ENCODE assay signal across 12 mouse cellular contexts in genomic region chr6:28781696-28782095, GRCm38 (mm10). TPM values are rescaled to one million over a fixed set of nuclear protein-coding genes. Genes with fewer than 3 reads are reported as not detected.
DNase-seq lines count a peak whose midpoint lies in the region; ATAC-seq and TF ChIP-seq lines count a peak whose summit lies in the region.
"Had no signal": no experiment of that assay in that cellular context is flagged by ENCODE, and none has a peak within 500 bp of the region (broad histone marks: within the 10 kb centered on the region; RNA-seq: fewer than 3 reads in every experiment).

No protein-coding gene starts in this region.

- TF ChIP-seq CTCF in hindbrain, postnatal 0 days (IDR thresholded peaks at IDR 0.05; ENCODE audit: low read depth): no peak

- H3K9me3 ChIP-seq in hindbrain, embryonic 11.5 days (ENCODE audit: control insufficient read depth, low read length): no peaks in the 10 kb centered on the region
- H3K9me3 ChIP-seq in hindbrain, postnatal 0 days (ENCODE audit: low read length): no peaks in the 10 kb centered on the region
- no peaks in the 10 kb centered on the region for H3K9me3 ChIP-seq in lung, embryonic 16.5 days (ENCODE audit: control insufficient read depth, low read length)
- H3K9me3 ChIP-seq in intestine, embryonic 16.5 days (ENCODE audit: control insufficient read depth, low read length): no peaks in the 10 kb centered on the region
- H3K9me3 ChIP-seq: limb, embryonic 13.5 days had no signal

- no peak overlapping the region for H3K4me3 ChIP-seq in hindbrain, embryonic 11.5 days (ENCODE audit: low read depth, low read length)
- H3K4me3 ChIP-seq in hindbrain, postnatal 0 days (ENCODE audit: low read length): no peak overlapping the region
- H3K4me3 ChIP-seq in lung, embryonic 16.5 days (ENCODE audit: low read length): no peak overlapping the region
- H3K4me3 ChIP-seq in intestine, embryonic 16.5 days (ENCODE audit: low read length): no peak overlapping the region
- H3K4me3 ChIP-seq: limb, embryonic 13.5 days had no signal

- no peak overlapping the region for H3K4me2 ChIP-seq in hindbrain, embryonic 11.5 days (replicated peaks; ENCODE audit: low read depth, low read length)
- H3K4me2 ChIP-seq in hindbrain, postnatal 0 days (ENCODE audit: low read depth, low read length): no peak overlapping the region
- H3K4me2 ChIP-seq in lung, embryonic 16.5 days (ENCODE audit: low read depth, low read length): no peak overlapping the region
- no peak overlapping the region for H3K4me2 ChIP-seq in intestine, embryonic 16.5 days (ENCODE audit: low read depth, low read length)
- H3K4me2 ChIP-seq: limb, embryonic 13.5 days had no signal

- no peak for ATAC-seq in hindbrain, embryonic 11.5 days (ENCODE audit: low FRiP score)
- ATAC-seq in hindbrain, postnatal 0 days: no peak
- ATAC-seq in lung, embryonic 16.5 days (ENCODE audit: low read depth): peak; percentile 78
- ATAC-seq in intestine, embryonic 16.5 days: peak; percentile 65

- 81% methylated on average over 3 of the region's 3 CpGs for WGBS in hindbrain, embryonic 11.5 days
- 43% methylated on average over 3 of the region's 3 CpGs for WGBS in hindbrain, postnatal 0 days
- WGBS in lung, embryonic 16.5 days: 46% methylated on average over 3 of the region's 3 CpGs
- WGBS in intestine, embryonic 16.5 days: 38% methylated on average over 3 of the region's 3 CpGs

- no peaks in the 10 kb centered on the region for H3K36me3 ChIP-seq in hindbrain, embryonic 11.5 days (ENCODE audit: control insufficient read depth, insufficient read depth, low read length)
- H3K36me3 ChIP-seq in hindbrain, postnatal 0 days (ENCODE audit: insufficient read depth, low read length): no peaks in the 10 kb centered on the region
- no peaks in the 10 kb centered on the region for H3K36me3 ChIP-seq in lung, embryonic 16.5 days (ENCODE audit: control insufficient read depth, insufficient read depth, low read length)
- no peaks in the 10 kb centered on the region for H3K36me3 ChIP-seq in intestine, embryonic 16.5 days (ENCODE audit: control insufficient read depth, insufficient read depth, low read length)
- H3K36me3 ChIP-seq: limb, embryonic 13.5 days had no signal

- no peaks in the 10 kb centered on the region for H3K4me1 ChIP-seq in hindbrain, embryonic 11.5 days (replicated peaks; ENCODE audit: control insufficient read depth, insufficient read depth, low read length)
- peaks cover 3% of the 10 kb centered on the region; the same call in 1 of the 2 replicates for H3K4me1 ChIP-seq in hindbrain, postnatal 0 days (ENCODE audit: insufficient read depth, low read length)
- H3K4me1 ChIP-seq in lung, embryonic 16.5 days (replicated peaks; ENCODE audit: control insufficient read depth, insufficient read depth, low read length): peaks cover 11% of the 10 kb centered on the region; the same call in 1 of the 2 replicates
- 0 out of 2 replicates have a peak, but pooled peaks cover 6% of the 10 kb centered on the region for H3K4me1 ChIP-seq in intestine, embryonic 16.5 days (ENCODE audit: control insufficient read depth, insufficient read depth, low read length)

- H3K9ac ChIP-seq in hindbrain, embryonic 11.5 days (ENCODE audit: low read depth, low read length): no peak overlapping the region
- no peak overlapping the region for H3K9ac ChIP-seq in hindbrain, postnatal 0 days (replicated peaks; ENCODE audit: low read length)
- no peak overlapping the region for H3K9ac ChIP-seq in lung, embryonic 16.5 days (ENCODE audit: low read length)
- no peak overlapping the region for H3K9ac ChIP-seq in intestine, embryonic 16.5 days (ENCODE audit: low read depth, low read length)
- H3K9ac ChIP-seq: limb, embryonic 13.5 days had no signal

- 0 out of 2 replicates have a peak overlapping the region, but pooled peaks have one; percentile 12 for H3K27ac ChIP-seq in hindbrain, embryonic 11.5 days (ENCODE audit: low read depth, low read length)
- no peak overlapping the region for H3K27ac ChIP-seq in hindbrain, postnatal 0 days
- no peak overlapping the region; the same call in 1 of the 2 replicates for H3K27ac ChIP-seq in lung, embryonic 16.5 days (ENCODE audit: low read length)
- H3K27ac ChIP-seq in intestine, embryonic 16.5 days (ENCODE audit: low read length): no peak overlapping the region
- H3K27ac ChIP-seq: limb, embryonic 13.5 days had no signal

- no peaks in the 10 kb centered on the region for H3K27me3 ChIP-seq in hindbrain, embryonic 11.5 days (ENCODE audit: control insufficient read depth, insufficient read depth, low read length)
- no peaks in the 10 kb centered on the region for H3K27me3 ChIP-seq in hindbrain, postnatal 0 days (ENCODE audit: insufficient read depth, low read length)
- H3K27me3 ChIP-seq in lung, embryonic 16.5 days (ENCODE audit: control insufficient read depth, insufficient read depth, low read depth, low read length): no peaks in the 10 kb centered on the region
- no peaks in the 10 kb centered on the region for H3K27me3 ChIP-seq in intestine, embryonic 16.5 days (replicated peaks; ENCODE audit: control insufficient read depth, insufficient read depth, low read length)
- H3K27me3 ChIP-seq: CH12.LX; limb, embryonic 13.5 days had no signal

- DNase-seq in hindbrain, embryonic 11.5 days (ENCODE audit: low spot score): no peak
- DNase-seq in hindbrain, postnatal 0 days (ENCODE audit: low spot score): no peak
- DNase-seq in lung, postnatal 14 days: no peak
- peak; percentile 67 to 80 for DNase-seq in right cerebral cortex, postnatal 10 days (ENCODE audit: low spot score in 2 of 2)
- no peak for DNase-seq in urinary bladder, adult 18-20 months (ENCODE audit: low spot score in 2 of 2)
- DNase-seq in adrenal gland, postnatal 25 days: no peak
- DNase-seq: cerebellum, postnatal 10 days had no signal

RNA-seq across cellular contexts. Expression of gene Lrrc4, which starts 49.9 kb away (rescaled TPM):
- 4.5 and 4.7 TPM in 2 replicates for polyA plus RNA-seq in hindbrain, embryonic 11.5 days (2014; fragmentation: Nextera tagmentation; extraction: Ambion mirVana)
- 54.8 and 59.8 TPM in 2 replicates for total RNA-seq in hindbrain, postnatal 0 days (2014; rRNA removed)
- polyA plus RNA-seq in hindbrain, postnatal 0 days (2015; fragmentation: Nextera tagmentation; extraction: Ambion mirVana): 6.0 and 6.1 TPM in 2 replicates
- polyA plus RNA-seq in lung, embryonic 16.5 days (2015; fragmentation: Nextera tagmentation; extraction: Ambion mirVana): 0.19 and 0.45 TPM in 2 replicates
- 0.65 and 0.77 TPM in 2 replicates for polyA plus RNA-seq in intestine, embryonic 16.5 days (2015; fragmentation: Nextera tagmentation; extraction: Ambion mirVana)
- total RNA-seq in adrenal gland, postnatal 25 days (2021): 3.5 and 3.7 TPM in 2 replicates
- total RNA-seq: hematopoietic stem cell, adult 5-6 weeks had no signal

Comparison
In these comparisons a context has a peak if more than half of its experiments do, and no peak if none do; other contexts are left out.
1. ATAC-seq: peak in lung, embryonic 16.5 days (single experiment) and intestine, embryonic 16.5 days (single experiment); none in hindbrain, embryonic 11.5 days (single experiment) and hindbrain, postnatal 0 days (single experiment).
2. DNase-seq: peak in right cerebral cortex, postnatal 10 days (2 of 2); none in hindbrain, embryonic 11.5 days (single experiment), hindbrain, postnatal 0 days (single experiment), lung, postnatal 14 days (single experiment), urinary bladder, adult 18-20 months (0 of 2) and adrenal gland, postnatal 25 days (single experiment).